16 mouse cellular contexts compared by ENCODE assay signal in genomic region chr9:16994169-16994568, GRCm38 (mm10).
DNase-seq lines count a peak whose midpoint lies in the region; ATAC-seq and TF ChIP-seq lines count a peak whose summit lies in the region.
"Had no signal": no experiment of that assay in that cellular context is flagged by ENCODE, and none has a peak within 500 bp of the region (broad histone marks: within the 10 kb centered on the region; RNA-seq: fewer than 3 reads in every experiment).

No protein-coding gene starts in this region.

- no peak for TF ChIP-seq POLR2A in brain, embryonic 14.5 days (IDR thresholded peaks at IDR 0.05; ENCODE audit: borderline replicate concordance, extremely low read depth, insufficient read depth, insufficient read length, poor library complexity, severe bottlenecking)
- no peak for TF ChIP-seq POLR2A in thymus, adult 2 months (IDR thresholded peaks at IDR 0.05; ENCODE audit: control insufficient read depth, extremely low read depth, insufficient read depth, low read length, poor library complexity)

- intact Hi-C loops in heart, postnatal 36 days (cut with DNase I), result no loop called here

- peak; percentile 50 to 58 for DNase-seq in cerebellum, postnatal 14 days
- no peak for DNase-seq in cerebellum, adult 9-11 months
- peak; percentile 47 for DNase-seq in kidney, postnatal 0 days (ENCODE audit: low spot score)
- no peak for DNase-seq in kidney, adult 11 months
- DNase-seq in brain, embryonic 14.5 days (ENCODE audit: low read depth), result peak; percentile 39
- peak; percentile 12 to 37 for DNase-seq in heart, postnatal 36 days
- no peak for DNase-seq in thymus, adult 2 months
- DNase-seq: embryo, embryonic 11 days; right cerebral cortex, postnatal 14 days; thymus, postnatal 36 days had no signal

- H3K4me3 ChIP-seq in kidney, postnatal 0 days (replicated peaks; ENCODE audit: low read depth, low read length), result no peak overlapping the region
- no peak overlapping the region for H3K4me3 ChIP-seq in thymus, adult 2 months (ENCODE audit: control insufficient read depth, insufficient read depth, low read length)
- H3K4me3 ChIP-seq in forebrain, embryonic 12.5 days (replicated peaks), result no peak overlapping the region
- H3K4me3 ChIP-seq: hindbrain, embryonic 13.5 days; limb, embryonic 15.5 days; midbrain, embryonic 15.5 days; neural tube, embryonic 15.5 days had no signal

- H3K27ac ChIP-seq in kidney, postnatal 0 days, result no peak overlapping the region
- H3K27ac ChIP-seq in thymus, adult 2 months (ENCODE audit: control insufficient read depth, insufficient read depth, low read length), result no peak overlapping the region
- no peak overlapping the region for H3K27ac ChIP-seq in forebrain, embryonic 12.5 days
- H3K27ac ChIP-seq: hindbrain, embryonic 13.5 days; limb, embryonic 15.5 days; midbrain, embryonic 15.5 days; neural tube, embryonic 15.5 days had no signal

- no peak for TF ChIP-seq CTCF in kidney, postnatal 0 days (IDR thresholded peaks at IDR 0.05; ENCODE audit: low read depth)
- no peak for TF ChIP-seq CTCF in brain, embryonic 14.5 days (IDR thresholded peaks at IDR 0.05; ENCODE audit: borderline replicate concordance, extremely low read depth, insufficient read depth, insufficient read length)
- TF ChIP-seq CTCF in thymus, adult 2 months (IDR thresholded peaks at IDR 0.05; ENCODE audit: borderline replicate concordance, control insufficient read depth, extremely low read depth, insufficient read depth, low read length, poor library complexity), result no peak

- no peak for ATAC-seq in kidney, postnatal 0 days (replicated peaks; ENCODE audit: low FRiP score, low read depth)
- no peak for ATAC-seq in forebrain, embryonic 12.5 days (ENCODE audit: low FRiP score)
- ATAC-seq: activated CD4-positive, CD25-positive, alpha-beta regulatory T cell, adult 4 months; midbrain, embryonic 15.5 days had no signal

- no peaks in the 10 kb centered on the region for H3K4me1 ChIP-seq in kidney, postnatal 0 days (replicated peaks; ENCODE audit: insufficient read depth, low read length)
- no peaks in the 10 kb centered on the region for H3K4me1 ChIP-seq in thymus, adult 2 months (replicated peaks; ENCODE audit: control insufficient read depth, insufficient read depth, low read length)
- H3K4me1 ChIP-seq in forebrain, embryonic 12.5 days, result no peaks in the 10 kb centered on the region
- H3K4me1 ChIP-seq: hindbrain, embryonic 13.5 days; limb, embryonic 15.5 days; midbrain, embryonic 15.5 days; neural tube, embryonic 15.5 days had no signal

- no peaks in the 10 kb centered on the region for H3K9me3 ChIP-seq in kidney, postnatal 0 days (replicated peaks; ENCODE audit: low read length)
- H3K9me3 ChIP-seq in forebrain, embryonic 12.5 days, result no peaks in the 10 kb centered on the region
- H3K9me3 ChIP-seq: hindbrain, embryonic 13.5 days; limb, embryonic 15.5 days; midbrain, embryonic 15.5 days; neural tube, embryonic 15.5 days had no signal

- 8% methylated on average over 2 of the region's 2 CpGs for WGBS in kidney, postnatal 0 days
- WGBS in thymus, adult 2 months, result 53% methylated on average over 2 of the region's 2 CpGs
- WGBS in forebrain, embryonic 12.5 days, result 61% methylated on average over 2 of the region's 2 CpGs

- no peaks in the 10 kb centered on the region for H3K36me3 ChIP-seq in kidney, postnatal 0 days (ENCODE audit: insufficient read depth, low read length)
- no peaks in the 10 kb centered on the region for H3K36me3 ChIP-seq in thymus, adult 2 months (ENCODE audit: control insufficient read depth, insufficient read depth, low read length)
- H3K36me3 ChIP-seq in forebrain, embryonic 12.5 days (replicated peaks), result no peaks in the 10 kb centered on the region
- H3K36me3 ChIP-seq: hindbrain, embryonic 13.5 days; limb, embryonic 15.5 days; midbrain, embryonic 15.5 days; neural tube, embryonic 15.5 days had no signal

- H3K4me2 ChIP-seq in kidney, postnatal 0 days (ENCODE audit: low read length), result no peak overlapping the region
- H3K4me2 ChIP-seq in forebrain, embryonic 12.5 days, result no peak overlapping the region
- H3K4me2 ChIP-seq: hindbrain, embryonic 13.5 days; limb, embryonic 15.5 days; midbrain, embryonic 15.5 days; neural tube, embryonic 15.5 days had no signal

- no peak overlapping the region for H3K9ac ChIP-seq in kidney, postnatal 0 days (ENCODE audit: low read depth, low read length)
- H3K9ac ChIP-seq in forebrain, embryonic 12.5 days, result no peak overlapping the region
- H3K9ac ChIP-seq: hindbrain, embryonic 13.5 days; limb, embryonic 15.5 days; midbrain, embryonic 15.5 days; neural tube, embryonic 15.5 days had no signal

- H3K27me3 ChIP-seq in kidney, postnatal 0 days (ENCODE audit: insufficient read depth, low read length), result no peaks in the 10 kb centered on the region
- no peaks in the 10 kb centered on the region for H3K27me3 ChIP-seq in thymus, adult 2 months (ENCODE audit: control insufficient read depth, insufficient read depth, low read length)
- no peaks in the 10 kb centered on the region for H3K27me3 ChIP-seq in forebrain, embryonic 12.5 days
- H3K27me3 ChIP-seq: hindbrain, embryonic 13.5 days; limb, embryonic 15.5 days; midbrain, embryonic 15.5 days; neural tube, embryonic 15.5 days had no signal

Comparison
In these comparisons a context has a peak if more than half of its experiments do, and no peak if none do; other contexts are left out.
1. DNase-seq: peak in cerebellum, postnatal 14 days (2 of 2), kidney, postnatal 0 days (single experiment), brain, embryonic 14.5 days (single experiment) and heart, postnatal 36 days (2 of 2); none in cerebellum, adult 9-11 months (single experiment), kidney, adult 11 months (single experiment) and thymus, adult 2 months (single experiment).